Mouse (Mus musculus) embryonic facial prominence, embryonic 14.5 days (tissue): ENCODE data around the gene Stpg2. TPM values are rescaled to one million over a fixed set of nuclear protein-coding genes. Genes with fewer than 3 reads are reported as not detected.
"Not testable (repeated sequence)": the region's sequence is repeated elsewhere in the genome, so short reads cannot be mapped to it uniquely, and the experiment has no call there.

Source experiments
- ATAC-seq: fragments of 200-750 bp; cut with Nextera tagmentation; 2 replicates; pipeline ENCODE4 v1.8.0; 2017; ENCODE audit warnings: low read depth, moderate number of reproducible peaks, moderate TSS enrichment
- DNase-seq: peaks from one replicate; pipeline ENCODE4 v3.0.0-alpha.2; 2015; ENCODE audit warnings: low spot score
- H3K27ac ChIP-seq: fragments of 300-500 bp; sonication (generic); replicated peaks from 2 replicates; pipeline ENCODE4 v1.5.1; 2014; ENCODE audit warnings: low read depth, mild to moderate bottlenecking, low read length, moderate library complexity
- H3K27me3 ChIP-seq: fragments of 300-500 bp; sonication (generic); replicated peaks from 2 replicates; pipeline ENCODE4 v1.6.1; 2014; ENCODE audit warnings: low read length; ENCODE audit not compliant: control insufficient read depth, insufficient read depth
- H3K36me3 ChIP-seq: fragments of 300-500 bp; sonication (generic); 2 replicates; pipeline ENCODE4 v1.6.1; 2014; ENCODE audit warnings: low read length, mixed read lengths; ENCODE audit not compliant: control insufficient read depth, insufficient read depth
- H3K4me1 ChIP-seq: fragments of 300-500 bp; sonication (generic); 2 replicates; pipeline ENCODE4 v1.6.1; 2014; ENCODE audit warnings: antibody characterized with exemption, low read length; ENCODE audit not compliant: control insufficient read depth, insufficient read depth
- H3K4me2 ChIP-seq: fragments of 300-500 bp; sonication (generic); 2 replicates; pipeline ENCODE4 v1.6.1; 2014; ENCODE audit warnings: low read depth, mild to moderate bottlenecking, low read length, moderate library complexity, mixed read lengths
- H3K4me3 ChIP-seq: fragments of 300-500 bp; sonication (generic); 2 replicates; pipeline ENCODE4 v1.5.1; 2014; ENCODE audit warnings: low read depth, mild to moderate bottlenecking, low read length
- H3K9ac ChIP-seq: fragments of 300-500 bp; sonication (generic); 2 replicates; pipeline ENCODE4 v1.6.1; 2014; ENCODE audit warnings: low read depth, mild to moderate bottlenecking, low read length, moderate library complexity, mixed read lengths
- H3K9me3 ChIP-seq: fragments of 300-500 bp; sonication (generic); 2 replicates; pipeline ENCODE4 v1.6.1; 2016; ENCODE audit warnings: low read length; ENCODE audit not compliant: control insufficient read depth
- WGBS: fragments of 180-500 bp; shearing (Covaris S2); extraction: QIAGEN DNeasy Blood & Tissue Kit; methylation state at CpG from one replicate; pipeline ENCODE4 v1.1.7; 2014; 5-methylcytosine and 5-hydroxymethylcytosine counted together
- polyA plus RNA-seq: library from polyadenylated mRNA; unstranded; fragments of >200 nt; fragmentation: Nextera tagmentation; extraction: Ambion mirVana; gene quantifications from 2 replicates; pipeline ENCODE4 v1.2.1, GENCODE M21; 2014

Gene Stpg2
- polyA plus RNA-seq, 1 experiment from 2014 or later = 0.13 TPM

DNA sequence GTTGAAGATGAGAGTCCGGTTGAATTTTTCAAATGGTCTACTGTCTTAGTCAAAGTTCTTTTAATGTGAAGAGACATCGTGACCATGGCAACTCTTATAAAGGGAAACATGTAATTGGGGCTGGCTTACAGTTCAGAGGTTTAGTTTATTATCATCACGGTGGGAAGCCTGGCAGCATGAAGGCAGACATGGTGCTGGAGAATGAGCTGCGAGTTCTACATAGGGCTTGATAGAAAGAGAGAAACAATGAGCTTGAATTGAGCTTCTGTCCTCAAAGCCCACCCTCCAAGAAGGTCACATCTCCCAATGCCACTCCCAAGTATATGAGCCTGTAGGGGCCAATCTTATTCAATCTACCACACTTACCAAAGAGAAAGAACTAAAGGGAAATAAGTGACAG, 453.9 kb downstream of the Stpg2 start:
- DNase-seq (no peak), ATAC-seq (no peak)
- Histone ChIP-seq H3K27me3 (no peaks in the 10 kb centered on the region), H3K4me1 (no peaks in the 10 kb centered on the region), H3K27ac (no peak overlapping the region), H3K4me3 (no peak overlapping the region), H3K36me3 (no peaks in the 10 kb centered on the region), H3K9ac (no peak overlapping the region), H3K9me3 (no peaks in the 10 kb centered on the region), H3K4me2 (no peak overlapping the region)
- WGBS = 67% methylated on average over 4 of the region's 4 CpGs

DNA sequence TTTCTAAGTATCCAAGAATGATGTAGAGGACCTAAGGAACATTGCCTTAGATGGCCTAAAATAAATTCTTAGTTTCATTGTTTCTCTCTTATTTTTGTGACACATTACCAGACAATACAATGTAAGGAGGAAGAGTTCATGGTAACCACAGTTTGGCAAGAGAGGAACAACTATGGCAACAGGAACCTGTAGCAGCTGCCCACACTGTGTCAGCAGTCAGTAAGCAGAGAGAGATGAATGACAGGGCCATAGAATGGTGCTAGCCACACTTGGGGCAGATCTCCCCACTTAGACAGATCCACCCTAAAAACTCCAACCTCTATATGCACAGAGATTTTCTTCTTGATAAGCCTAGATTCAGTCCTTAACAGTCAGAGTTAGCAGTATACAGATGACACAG, 456.7 kb downstream of the Stpg2 start:
- Histone ChIP-seq H3K9me3 (no peaks in the 10 kb centered on the region), H3K4me2 (no peak overlapping the region), H3K27ac (no peak overlapping the region), H3K9ac (no peak overlapping the region), H3K36me3 (no peaks in the 10 kb centered on the region), H3K4me1 (no peaks in the 10 kb centered on the region), H3K4me3 (no peak overlapping the region), H3K27me3 (no peaks in the 10 kb centered on the region)
- DNase-seq (no peak), ATAC-seq (no peak)

DNA sequence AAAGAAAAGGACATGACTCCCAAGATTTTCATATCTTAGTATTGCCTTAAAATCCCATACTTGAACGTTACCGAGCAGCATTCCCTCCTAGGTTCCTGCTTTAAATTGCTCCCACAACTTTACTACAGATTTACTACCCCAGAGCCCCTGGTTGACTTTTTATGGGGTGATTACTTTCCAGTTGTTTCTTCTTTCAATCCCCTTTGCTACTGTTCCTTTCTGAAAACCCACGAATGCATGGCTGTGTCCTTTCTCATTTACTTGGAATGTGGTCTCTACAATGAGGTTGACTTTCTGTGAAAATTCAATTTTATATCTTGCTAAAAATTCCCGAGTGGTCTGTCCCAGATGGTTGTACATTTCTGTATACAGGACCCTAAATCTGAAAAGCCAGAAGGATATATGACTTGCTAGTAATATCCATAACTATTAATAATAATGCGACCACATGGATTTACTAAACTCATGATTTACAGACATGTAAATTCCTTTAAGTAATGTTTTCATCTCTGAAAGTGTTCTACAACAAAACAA, 458.3 kb downstream of the Stpg2 start:
- no peak overlapping the region for H3K4me2 ChIP-seq

DNA sequence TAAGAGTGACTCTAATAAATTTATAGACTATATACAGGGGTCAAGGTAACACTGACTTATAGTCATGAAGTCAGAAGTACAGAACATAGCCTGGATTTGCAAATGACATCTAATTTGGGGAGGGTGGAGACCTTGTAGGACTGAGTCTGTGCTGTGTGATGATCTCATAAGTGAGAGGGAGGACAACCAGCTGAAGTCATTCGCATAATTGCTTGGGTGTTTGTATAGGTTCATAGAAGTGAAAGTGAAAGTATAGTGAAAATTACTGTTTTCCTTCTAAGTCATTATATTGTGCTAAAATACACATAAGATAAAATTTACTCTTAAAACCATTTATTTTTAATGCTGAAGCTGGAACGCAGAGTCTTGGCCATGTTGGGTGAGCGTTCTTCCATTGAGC, 459.6 kb downstream of the Stpg2 start:
- Histone ChIP-seq H3K9ac (no peak overlapping the region), H3K4me2 (no peak overlapping the region), H3K4me1 (no peaks in the 10 kb centered on the region), H3K9me3 (no peaks in the 10 kb centered on the region), H3K27me3 (no peaks in the 10 kb centered on the region), H3K4me3 (no peak overlapping the region), H3K36me3 (no peaks in the 10 kb centered on the region), H3K27ac (no peak overlapping the region)
- no peak for ATAC-seq
- WGBS = 96% methylated on average over 3 of the region's 3 CpGs
- DNase-seq = no peak

More for the DNA sequence above, 458.3 kb downstream of the Stpg2 start:
- H3K9ac ChIP-seq = no peak overlapping the region
- no peaks in the 10 kb centered on the region for H3K4me1 ChIP-seq
- H3K27ac ChIP-seq = no peak overlapping the region
- no peak for DNase-seq
- no peaks in the 10 kb centered on the region for H3K27me3 ChIP-seq
- no peaks in the 10 kb centered on the region for H3K9me3 ChIP-seq
- H3K4me3 ChIP-seq = no peak overlapping the region
- no peak for ATAC-seq
- 65% methylated on average over 5 of the region's 5 CpGs for WGBS
- no peaks in the 10 kb centered on the region for H3K36me3 ChIP-seq

DNA sequence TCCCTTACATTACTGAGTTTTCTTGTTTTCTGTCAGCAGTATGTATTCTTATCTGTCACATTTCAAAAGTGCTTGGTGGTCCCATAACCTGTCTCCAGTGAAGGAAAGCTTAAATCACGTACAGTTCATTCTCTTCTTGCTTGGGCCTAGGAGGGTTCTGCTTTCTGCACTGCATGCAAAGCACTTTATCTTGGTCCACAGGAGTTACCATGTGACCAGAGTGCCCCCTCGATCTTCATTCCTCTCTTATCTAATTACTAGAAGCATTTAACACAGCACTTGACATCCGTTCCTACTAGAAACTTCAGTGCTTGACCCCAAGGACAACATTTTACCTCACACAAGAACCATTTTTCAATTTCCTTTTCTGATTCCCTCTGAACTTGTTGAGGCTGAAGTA, 470.7 kb downstream of the Stpg2 start:
- Histone ChIP-seq H3K4me1 (no peaks in the 10 kb centered on the region), H3K9ac (no peak overlapping the region), H3K4me2 (no peak overlapping the region), H3K4me3 (no peak overlapping the region), H3K9me3 (no peaks in the 10 kb centered on the region), H3K27me3 (no peaks in the 10 kb centered on the region), H3K36me3 (no peaks in the 10 kb centered on the region), H3K27ac (no peak overlapping the region)
- DNase-seq (no peak), ATAC-seq (no peak)
- WGBS = 66% methylated on average over 3 of the region's 3 CpGs

DNA sequence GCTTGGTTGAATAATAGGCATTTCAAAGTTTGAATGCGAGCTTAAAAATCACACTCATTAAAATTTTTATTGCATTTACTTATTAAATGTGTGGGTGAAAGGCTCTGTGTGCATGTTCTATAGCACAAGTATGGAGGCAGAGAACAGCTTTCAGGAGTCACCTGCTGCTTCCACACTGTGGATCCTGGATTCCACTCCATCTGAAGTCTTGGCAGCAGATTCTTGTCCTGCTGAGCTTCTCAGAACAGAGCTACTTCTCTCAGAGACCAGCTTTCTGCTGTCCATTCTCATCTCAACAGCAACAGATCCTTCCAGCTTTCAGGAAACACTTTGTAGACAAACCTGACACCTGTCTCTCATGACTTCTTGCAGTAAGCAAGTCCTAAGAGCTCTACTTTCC, 471.2 kb downstream of the Stpg2 start:
- H3K4me1 ChIP-seq = no peaks in the 10 kb centered on the region
- 93% methylated on average over 1 of the region's 1 CpGs for WGBS
- no peak overlapping the region for H3K27ac ChIP-seq
- DNase-seq (no peak), ATAC-seq (no peak)
- H3K9ac ChIP-seq = no peak overlapping the region
- H3K4me2 ChIP-seq = no peak overlapping the region
- H3K9me3 ChIP-seq = no peaks in the 10 kb centered on the region
- H3K4me3 ChIP-seq = no peak overlapping the region
- no peaks in the 10 kb centered on the region for H3K27me3 ChIP-seq
- no peaks in the 10 kb centered on the region for H3K36me3 ChIP-seq

DNA sequence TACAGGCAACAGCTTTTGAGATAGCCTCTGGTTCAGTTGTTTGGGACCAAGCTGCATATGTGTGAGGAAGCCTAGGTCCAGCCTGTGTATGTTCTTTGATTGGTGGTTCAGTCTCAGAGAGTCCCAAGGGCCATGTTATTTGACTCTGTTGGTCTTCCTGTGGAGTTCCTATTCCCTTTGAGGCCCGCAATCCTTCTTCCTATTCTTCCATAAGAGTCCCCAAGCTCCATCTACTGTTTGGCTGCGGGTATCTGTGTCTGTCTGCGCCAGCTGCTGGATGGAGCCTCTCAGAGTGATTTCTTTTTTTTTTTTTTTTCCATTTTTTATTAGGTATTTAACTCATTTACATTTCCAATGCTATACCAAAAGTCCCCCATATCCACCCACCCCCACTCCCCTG, 498.7 kb downstream of the Stpg2 start:
- not testable (repeated sequence) for H3K36me3 ChIP-seq, H3K27ac ChIP-seq, H3K4me2 ChIP-seq, H3K9me3 ChIP-seq, H3K9ac ChIP-seq, H3K4me3 ChIP-seq, H3K27me3 ChIP-seq, ATAC-seq, DNase-seq, H3K4me1 ChIP-seq
- WGBS = 83% methylated on average over 3 of the region's 3 CpGs

DNA sequence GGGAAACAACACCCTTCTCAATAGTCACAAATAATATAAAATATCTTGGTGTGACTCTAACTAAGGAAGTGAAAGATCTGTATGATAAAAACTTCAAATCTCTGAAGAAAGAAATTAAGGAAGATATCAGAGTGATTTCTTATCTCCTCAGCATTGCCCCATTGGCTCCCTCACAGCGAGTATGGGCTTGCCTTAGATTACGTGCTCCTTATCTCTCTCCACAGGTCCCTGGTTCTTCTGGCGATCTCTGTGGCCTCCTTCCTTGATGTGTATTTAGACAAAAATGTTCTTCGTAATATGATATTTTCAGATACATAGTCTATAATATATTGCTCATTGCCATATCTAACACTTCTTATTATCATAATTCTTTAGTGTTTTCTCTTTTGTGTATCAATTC, 501.9 kb downstream of the Stpg2 start:
- not testable (repeated sequence) for H3K36me3 ChIP-seq, ATAC-seq, H3K4me1 ChIP-seq, H3K9me3 ChIP-seq, H3K27ac ChIP-seq, H3K4me2 ChIP-seq, H3K9ac ChIP-seq, H3K4me3 ChIP-seq, DNase-seq, H3K27me3 ChIP-seq
- 86% methylated on average over 4 of the region's 4 CpGs for WGBS

DNA sequence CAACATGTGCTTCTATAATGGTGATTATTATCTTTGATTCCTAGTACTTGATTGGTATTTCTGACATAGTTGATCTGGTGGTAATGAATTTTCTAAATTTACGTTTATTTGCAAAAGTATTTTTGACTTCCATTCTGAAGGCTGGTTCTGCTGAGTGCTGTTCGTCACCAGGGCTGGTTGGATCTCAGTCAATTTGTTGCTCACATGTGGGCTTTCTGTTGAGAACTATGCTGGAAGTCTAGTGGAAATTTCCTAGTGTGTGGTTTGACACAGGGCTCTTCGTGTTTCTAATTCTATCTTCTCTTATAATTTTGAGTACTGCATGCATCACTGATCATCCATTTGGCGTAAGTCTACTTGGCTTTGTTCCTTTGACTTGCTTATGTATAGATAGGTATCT, 504.3 kb downstream of the Stpg2 start:
- Histone ChIP-seq H3K27ac (no peak overlapping the region), H3K4me1 (no peaks in the 10 kb centered on the region), H3K9ac (no peak overlapping the region), H3K4me3 (no peak overlapping the region), H3K36me3 (no peaks in the 10 kb centered on the region), H3K9me3 (no peaks in the 10 kb centered on the region), H3K27me3 (no peaks in the 10 kb centered on the region), H3K4me2 (no peak overlapping the region)
- ATAC-seq = no peak
- DNase-seq = no peak
- WGBS = 76% methylated on average over 4 of the region's 4 CpGs
